Mouse (Mus musculus) midbrain, postnatal 0 days (tissue): Measurements from ENCODE around the gene Riok2. TPM values are rescaled to one million over a fixed set of nuclear protein-coding genes. Genes with fewer than 3 reads are reported as not detected.
A peak's percentile ranks its signal among the peaks of the same experiment; 100 is the strongest.

Experiments used
- ATAC-seq: fragments of 200-750 bp; cut with Nextera tagmentation; 2 replicates; pipeline ENCODE4 v1.8.0; 2017; ENCODE audit warnings: moderate number of reproducible peaks, mild to moderate bottlenecking, moderate TSS enrichment, moderate library complexity; ENCODE audit not compliant: low FRiP score
- DNase-seq: peaks from one replicate; pipeline ENCODE4 v3.0.0-alpha.2; 2015; ENCODE audit warnings: low spot score
- H3K27ac ChIP-seq: fragments of 300-500 bp; sonication (generic); 2 replicates; pipeline ENCODE4 v1.5.1; 2014; ENCODE audit warnings: low read depth, mild to moderate bottlenecking, low read length, mixed read lengths
- H3K27me3 ChIP-seq: fragments of 300-500 bp; sonication (generic); 2 replicates; pipeline ENCODE4 v1.6.1; 2014; ENCODE audit warnings: low read length, control low read depth, mixed read lengths; ENCODE audit not compliant: insufficient read depth
- H3K36me3 ChIP-seq: fragments of 300-500 bp; sonication (generic); 2 replicates; pipeline ENCODE4 v1.6.1; 2014; ENCODE audit warnings: low read length, control low read depth, mixed read lengths; ENCODE audit not compliant: insufficient read depth
- H3K4me1 ChIP-seq: fragments of 300-500 bp; sonication (generic); 2 replicates; pipeline ENCODE4 v1.6.1; 2014; ENCODE audit warnings: mild to moderate bottlenecking, control low read depth, antibody characterized with exemption, low read length, mixed read lengths; ENCODE audit not compliant: insufficient read depth
- H3K4me2 ChIP-seq: fragments of 300-500 bp; sonication (generic); 2 replicates; pipeline ENCODE4 v1.6.1; 2014; ENCODE audit warnings: low read depth, mild to moderate bottlenecking, low read length, mixed read lengths; ENCODE audit not compliant: poor library complexity, severe bottlenecking
- H3K4me3 ChIP-seq: fragments of 300-500 bp; sonication (generic); 2 replicates; pipeline ENCODE4 v1.5.1; 2014; ENCODE audit warnings: low read depth, mild to moderate bottlenecking, low read length, moderate library complexity
- H3K9ac ChIP-seq: fragments of 300-500 bp; sonication (generic); replicated peaks from 2 replicates; pipeline ENCODE4 v1.6.1; 2014; ENCODE audit warnings: mild to moderate bottlenecking, low read length, moderate library complexity, mixed read lengths; ENCODE audit not compliant: poor library complexity, severe bottlenecking
- H3K9me3 ChIP-seq: fragments of 300-500 bp; sonication (generic); 2 replicates; pipeline ENCODE4 v1.6.1; 2016; ENCODE audit warnings: low read length, control low read depth
- CTCF ChIP-seq: IDR thresholded peaks from 2 replicates; pipeline ENCODE4 v1.5.1; 2016; ENCODE audit warnings: antibody characterized with exemption, mild to moderate bottlenecking
- WGBS: fragments of 180-500 bp; shearing (Covaris S2); extraction: QIAGEN DNeasy Blood & Tissue Kit; methylation state at CpG from one replicate; pipeline ENCODE4 v1.1.7; 2014; 5-methylcytosine and 5-hydroxymethylcytosine counted together
- polyA plus RNA-seq: library from polyadenylated mRNA; unstranded; fragments of >200 nt; fragmentation: Nextera tagmentation; extraction: Ambion mirVana; gene quantifications from 2 replicates; pipeline ENCODE4 v1.2.1, GENCODE M21; 2015
- total RNA-seq: library from RNA; depleted of rRNA; stranded (reverse); fragments of >200 nt; gene quantifications from 2 replicates; pipeline ENCODE4 v1.2.3, GENCODE M21; 2014

Gene Riok2
- total and polyA plus RNA-seq, 2 experiments from 2014 or later, result 11.2 to 28.6 TPM

GRCm38 (mm10) chr17:17392863-17393262, 18.8 kb downstream of the Riok2 start:
- H3K9ac ChIP-seq, result no peak overlapping the region
- H3K27me3 ChIP-seq, result no peaks in the 10 kb centered on the region
- peak; percentile 55 for DNase-seq
- WGBS, result 61% methylated on average over 7 of the region's 7 CpGs
- peaks cover 14% of the 10 kb centered on the region for H3K36me3 ChIP-seq
- no peaks in the 10 kb centered on the region for H3K4me1 ChIP-seq
- no peak overlapping the region for H3K4me3 ChIP-seq
- peak; percentile 64 for TF ChIP-seq CTCF
- no peak for ATAC-seq
- H3K27ac ChIP-seq, result no peak overlapping the region
- no peak overlapping the region for H3K4me2 ChIP-seq
- no peaks in the 10 kb centered on the region for H3K9me3 ChIP-seq

- peaks cover 14% of the 10 kb centered on the region for H3K36me3 ChIP-seq
- no peaks in the 10 kb centered on the region for H3K4me1 ChIP-seq
- H3K27me3 ChIP-seq, result no peaks in the 10 kb centered on the region
- H3K9ac ChIP-seq, result no peak overlapping the region
- H3K9me3 ChIP-seq, result no peaks in the 10 kb centered on the region
- no peak overlapping the region for H3K27ac ChIP-seq
- TF ChIP-seq CTCF, result no peak
- no peak for ATAC-seq
- 92% methylated on average over 6 of the region's 6 CpGs for WGBS
- no peak overlapping the region for H3K4me2 ChIP-seq
- no peak for DNase-seq
- no peak overlapping the region for H3K4me3 ChIP-seq
These were observed 19.2 kb downstream of the Riok2 start for GRCm38 (mm10) chr17:17393300-17393699.

DNA sequence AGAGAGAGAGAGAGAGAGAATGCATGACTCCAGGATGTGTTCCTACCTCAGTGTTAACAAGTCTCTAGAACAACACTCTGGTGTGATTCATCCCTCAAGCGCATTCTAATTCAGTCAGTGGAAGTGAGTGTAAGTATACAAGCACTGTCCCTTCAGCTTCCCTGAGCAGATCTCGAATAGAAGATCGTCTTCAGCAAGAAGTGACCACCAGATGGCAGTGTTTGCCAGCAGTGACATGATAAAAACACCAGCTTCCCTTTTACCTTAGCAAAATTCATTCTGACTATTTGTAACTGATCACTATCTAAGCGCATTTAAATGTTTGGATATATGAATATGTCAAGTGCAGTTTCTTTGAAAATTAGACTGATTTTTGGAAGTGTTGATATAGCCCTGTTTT, 20.2 kb downstream of the Riok2 start:
- DNase-seq, result peak; percentile 85
- 0 out of 2 replicates have a peak, but pooled peaks have one; percentile 53 for ATAC-seq
- WGBS, result 26% methylated on average over 4 of the region's 4 CpGs
- Histone ChIP-seq H3K4me1 (no peaks in the 10 kb centered on the region), H3K4me3 (no peak overlapping the region), H3K9ac (no peak overlapping the region), H3K36me3 (peaks cover 9% of the 10 kb centered on the region; the same call in 1 of the 2 replicates), H3K27ac (no peak overlapping the region), H3K9me3 (no peaks in the 10 kb centered on the region), H3K27me3 (no peaks in the 10 kb centered on the region), H3K4me2 (no peak overlapping the region)
- TF ChIP-seq CTCF, result peak; percentile 95

- H3K27me3 ChIP-seq, result no peaks in the 10 kb centered on the region
- H3K4me3 ChIP-seq, result no peak overlapping the region
- no peak overlapping the region for H3K27ac ChIP-seq
- H3K4me1 ChIP-seq, result no peaks in the 10 kb centered on the region
- 7% methylated on average over 1 of the region's 1 CpGs for WGBS
- ATAC-seq, result no peak
- no peak overlapping the region for H3K4me2 ChIP-seq
- H3K9ac ChIP-seq, result no peak overlapping the region
- 0 out of 2 replicates have a peak, but pooled peaks cover 3% of the 10 kb centered on the region for H3K36me3 ChIP-seq
- DNase-seq, result no peak
- H3K9me3 ChIP-seq, result no peaks in the 10 kb centered on the region
- no peak for TF ChIP-seq CTCF
These were observed 22.8 kb downstream of the Riok2 start for GRCm38 (mm10) chr17:17396869-17397268.

- Histone ChIP-seq H3K9ac (no peak overlapping the region), H3K9me3 (no peaks in the 10 kb centered on the region), H3K4me1 (no peaks in the 10 kb centered on the region), H3K4me3 (no peak overlapping the region), H3K27ac (no peak overlapping the region), H3K4me2 (no peak overlapping the region), H3K27me3 (no peaks in the 10 kb centered on the region), H3K36me3 (no peaks in the 10 kb centered on the region)
- ATAC-seq (no peak), DNase-seq (no peak)
- no peak for TF ChIP-seq CTCF
- WGBS, result 81% methylated on average over 2 of the region's 2 CpGs
These were observed 24.6 kb downstream of the Riok2 start for GRCm38 (mm10) chr17:17398664-17399063.

GRCm38 (mm10) chr17:17402222-17403004, 28.3 kb downstream of the Riok2 start, which contains the start of gene Lix1:
Gene Lix1, plus strand, starts transcription at chr17:17402672.
- peak; percentile 82 for TF ChIP-seq CTCF
- ATAC-seq (peak; percentile 95), DNase-seq (peak; percentile 91)
- no peaks in the 10 kb centered on the region for H3K36me3 ChIP-seq
- H3K4me2 ChIP-seq, result peak within 1 kb of the TSS; percentile 45
- 14% methylated on average over 6 of the region's 6 CpGs for WGBS
- H3K9ac ChIP-seq, result no peak within 1 kb of the TSS; the same call in 1 of the 2 replicates
- H3K27me3 ChIP-seq, result no peaks in the 10 kb centered on the region
- no peak within 1 kb of the TSS for H3K27ac ChIP-seq
- no peaks in the 10 kb centered on the region for H3K9me3 ChIP-seq
- peak within 1 kb of the TSS; percentile 26 for H3K4me3 ChIP-seq
- no peaks in the 10 kb centered on the region; the same call in 1 of the 2 replicates for H3K4me1 ChIP-seq
